Mouse (Mus musculus): ENCODE results near the gene Grifin.

- no peak for TF ChIP-seq CTCF (IDR thresholded peaks at IDR 0.05; ENCODE audit: low read depth)
- no peak for TF ChIP-seq EP300 (optimal IDR thresholded peaks at IDR 0.05)
Observed at GRCm38 (mm10) chr5:140549306-140550047, 15.4 kb downstream of the Grifin start.

All from stomach, postnatal 0 days (tissue).